Mouse (Mus musculus) liver, adult 2 months (tissue): ENCODE data around the gene Fbxl2.

ENCODE experiments used
- CTCF ChIP-seq: fragments of 200-500 bp; IDR thresholded peaks from 2 replicates; pipeline ENCODE4 v1.5.1; 2011; ENCODE audit warnings: low read depth, low read length, control low read depth
- POLR2A ChIP-seq: fragments of 200-500 bp; IDR thresholded peaks from 2 replicates; pipeline ENCODE4 v1.6.1; 2011; ENCODE audit warnings: low read length, control low read depth; ENCODE audit not compliant: insufficient read depth; ENCODE audit errors: extremely low read depth

GRCm38 (mm10) chr9:113963718-113964117, 82.3 kb downstream of the Fbxl2 start:
- no peak for TF ChIP-seq CTCF
- no peak for TF ChIP-seq POLR2A
